Mouse (Mus musculus) CD4-positive, CD25-positive, alpha-beta regulatory T cell, adult 9 weeks (primary cell): ENCODE measurements around the gene Cdh22. TPM values are rescaled to one million over a fixed set of nuclear protein-coding genes. Genes with fewer than 3 reads are reported as not detected.

Experiments
- polyA plus RNA-seq: library from polyadenylated mRNA; unstranded; fragments of 100-300 nt; shearing (Covaris generic); gene quantifications from one replicate; pipeline ENCODE4 v1.2.1, GENCODE M21; 2017

The Cdh22 gene
- not detected for polyA plus RNA-seq

GRCm38 (mm10) chr2:165234613-165235291, at the start of gene Cdh22:
Gene Cdh22, minus strand, starts transcription at chr2:165234853.

GRCm38 (mm10) chr2:165090650-165091049, 144.0 kb downstream of the Cdh22 start, which contains the start of gene 1700025C18Rik:
Gene 1700025C18Rik, minus strand, starts transcription at chr2:165090750.

Other genes starting within 250 kb of the Cdh22 start
- gene Ncoa5, start 200.0 kb downstream of the Cdh22 start, polyA plus RNA-seq, result 44.9 TPM
- 0.40 TPM for gene Cd40, start 179.2 kb downstream of the Cdh22 start, polyA plus RNA-seq
- not detected for gene 1700025C18Rik, start 144.1 kb downstream of the Cdh22 start, polyA plus RNA-seq
- gene Slc35c2, start 53.0 kb upstream of the Cdh22 start, polyA plus RNA-seq, result 78.7 TPM
- gene Elmo2, start 91.6 kb upstream of the Cdh22 start, polyA plus RNA-seq, result 54.3 TPM
- not detected for gene Zfp663, start 133.9 kb upstream of the Cdh22 start, polyA plus RNA-seq
- not detected for gene Zfp334, start 153.4 kb upstream of the Cdh22 start, polyA plus RNA-seq
- not detected for gene Ocstamp, start 165.6 kb upstream of the Cdh22 start, polyA plus RNA-seq
- 0.25 TPM for gene Slc13a3, start 238.4 kb upstream of the Cdh22 start, polyA plus RNA-seq